Mouse (Mus musculus) layer of hippocampus, adult 2 months (tissue): ENCODE results near the gene Spaar. TPM values are rescaled to one million over a fixed set of nuclear protein-coding genes. Genes with fewer than 3 reads are reported as not detected.
"Not testable (repeated sequence)": the region's sequence is repeated elsewhere in the genome, so short reads cannot be mapped to it uniquely, and the experiment has no call there.

Experiments used
- DNase-seq, 2 experiments: peaks; one replicate each; pipeline ENCODE4 v3.0.0; 2022; ENCODE audit warnings: low spot score in 2 of 2
- H3K27ac ChIP-seq: fragments of 200-600 bp; 2 replicates; pipeline ENCODE4 v1.8.1; 2022
- H3K4me3 ChIP-seq: fragments of 200-600 bp; 2 replicates; pipeline ENCODE4 v1.8.1; 2022; ENCODE audit warnings: mild to moderate bottlenecking
- CTCF ChIP-seq: fragments of 200-600 bp; conservative IDR thresholded peaks from 2 replicates; pipeline ENCODE4 v1.8.1; 2022; ENCODE audit warnings: antibody characterized with exemption, mild to moderate bottlenecking, moderate library complexity
- total RNA-seq, 2 experiments: library from RNA; stranded (reverse); gene quantifications; 2 replicates each; pipeline ENCODE4 v1.2.3; 2021

Gene Spaar
- total RNA-seq, 2 experiments from 2014 or later: 0.97 to 0.98 TPM

DNA sequence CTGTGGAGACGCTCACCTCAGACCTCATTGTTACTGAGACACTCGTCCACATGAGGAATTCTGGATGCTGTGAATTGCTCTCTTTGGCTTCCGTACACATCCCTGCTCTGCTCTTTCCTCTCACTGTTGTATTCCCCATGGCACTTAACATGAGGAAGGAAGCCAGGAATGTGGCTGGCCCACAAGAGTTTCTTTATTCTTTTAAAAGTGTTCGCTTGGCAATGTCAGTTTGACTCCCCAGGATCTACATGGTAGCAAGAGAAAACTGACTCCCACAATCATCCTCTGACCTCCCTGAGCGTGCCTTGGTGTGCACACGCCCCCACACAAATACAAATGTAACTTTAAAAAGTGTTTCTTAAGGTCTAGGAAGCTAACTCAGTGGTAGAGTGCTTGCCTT lies 41.8 kb downstream of the Spaar start:
- Histone ChIP-seq H3K27ac (no peak overlapping the region), H3K4me3 (no peak overlapping the region)
- no peak for TF ChIP-seq CTCF
- no peak for DNase-seq

DNA sequence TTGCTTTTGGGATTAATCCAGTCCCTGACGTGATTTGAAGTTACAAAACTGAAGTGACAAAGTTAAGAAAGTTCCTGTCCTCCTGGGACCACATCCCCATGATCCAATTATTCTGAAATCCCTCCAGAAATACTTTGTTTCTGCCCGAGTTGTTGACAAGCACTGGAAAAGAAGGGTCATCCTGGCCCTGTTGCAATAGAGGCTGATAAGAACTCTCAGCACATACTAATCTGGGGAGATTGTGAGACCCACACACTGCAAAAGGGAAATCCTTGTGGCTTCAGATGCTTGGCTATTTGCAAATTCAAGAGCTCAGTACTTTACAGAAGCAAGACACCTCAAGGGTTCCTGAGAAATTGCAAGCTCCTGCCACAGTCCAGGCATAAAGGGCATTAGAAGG lies 42.5 kb downstream of the Spaar start:
- Histone ChIP-seq H3K4me3 (no peak overlapping the region), H3K27ac (no peak overlapping the region)
- no peak for TF ChIP-seq CTCF
- no peak for DNase-seq

DNA sequence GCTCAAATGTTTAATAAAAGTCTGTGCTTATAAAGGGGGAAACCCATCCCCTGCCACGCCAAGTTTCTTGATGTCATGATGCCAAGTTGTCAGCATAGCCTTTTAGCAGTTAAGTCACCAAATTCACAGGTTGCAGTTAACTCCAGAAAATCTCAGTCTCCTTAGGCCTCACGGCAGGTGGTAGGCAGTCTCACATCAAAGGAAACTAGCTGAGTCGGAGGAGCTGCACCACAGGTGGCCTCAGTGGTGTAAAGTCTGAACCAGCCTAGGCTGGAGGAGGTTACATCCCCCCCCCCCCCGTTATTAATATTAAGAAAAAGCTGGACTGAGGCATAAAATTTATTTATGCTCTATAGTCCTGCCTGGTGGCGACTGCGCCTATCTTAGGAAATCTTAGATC lies 65.5 kb downstream of the Spaar start:
- Histone ChIP-seq H3K4me3 (no peak overlapping the region), H3K27ac (no peak overlapping the region)
- no peak for DNase-seq
- TF ChIP-seq CTCF: no peak

DNA sequence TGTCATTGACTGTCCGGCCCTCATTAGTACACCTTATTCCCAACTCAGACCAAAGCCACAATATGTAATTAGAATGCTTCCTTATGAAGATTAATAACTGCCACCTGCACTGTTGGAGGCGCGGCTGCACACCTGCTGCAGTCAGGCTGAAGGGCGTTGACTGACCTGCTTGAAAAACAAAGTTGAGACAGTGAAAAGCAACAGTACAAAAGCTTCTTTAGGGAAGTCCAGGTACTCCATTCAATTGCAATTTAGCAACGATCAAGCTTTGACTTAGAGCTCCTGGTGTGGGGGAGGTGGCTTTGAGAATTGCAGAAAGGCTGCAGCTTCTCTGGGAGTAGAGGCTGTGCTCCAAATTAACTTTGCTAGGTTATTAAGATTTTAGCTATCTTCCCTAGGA lies 66.0 kb downstream of the Spaar start:
- not testable (repeated sequence) for H3K27ac ChIP-seq, H3K4me3 ChIP-seq

DNA sequence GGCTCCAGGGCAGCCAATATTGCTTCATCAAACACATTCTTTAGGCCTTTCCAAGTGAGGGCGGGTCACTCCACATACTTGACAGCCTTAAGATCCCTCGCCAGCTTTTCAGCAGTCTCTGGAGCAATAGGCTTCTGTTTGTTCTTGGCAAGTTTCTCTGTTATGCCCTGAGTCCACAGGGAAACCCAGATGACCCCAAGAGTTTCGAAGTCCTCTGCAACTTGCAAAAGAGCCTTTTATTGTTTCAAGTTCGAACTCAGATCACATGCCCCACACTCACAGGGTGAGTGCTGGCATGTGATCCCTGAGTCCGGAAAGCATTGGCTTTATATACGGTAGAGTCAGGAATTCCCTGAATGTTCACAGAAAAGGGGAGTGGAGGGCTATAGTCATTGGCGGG lies 69.1 kb downstream of the Spaar start:
- no peak for TF ChIP-seq CTCF
- no peak overlapping the region for H3K4me3 ChIP-seq
- no peak overlapping the region for H3K27ac ChIP-seq
- DNase-seq: no peak

More for the DNA sequence above, 66.0 kb downstream of the Spaar start:
- not testable (repeated sequence) for DNase-seq

Other genes starting within 250 kb of the Spaar start
- not detected for gene Sit1, start 246.3 kb upstream of the Spaar start, total RNA-seq
- 10 to 100 TPM; 27.6 to 29.0 TPM for gene Ccdc107, start 237.1 kb upstream of the Spaar start, total RNA-seq
- 1 to 10 TPM in 1 of 2 experiments, under 1 TPM in 1; 0.64 to 1.0 TPM for gene Arhgef39, start 230.3 kb upstream of the Spaar start, total RNA-seq
- not detected for gene Car9, start 223.1 kb upstream of the Spaar start, total RNA-seq
- gene Tpm2, start 206.3 kb upstream of the Spaar start, total RNA-seq: 1 to 10 TPM; 5.4 to 6.1 TPM
- 10 to 100 TPM; 70.3 to 75.1 TPM for gene Creb3, start 167.7 kb upstream of the Spaar start, total RNA-seq
- gene Tln1, start 167.3 kb upstream of the Spaar start, total RNA-seq: 10 to 100 TPM; 36.4 to 42.9 TPM
- gene Rgp1, start 151.3 kb upstream of the Spaar start, total RNA-seq: 10 to 100 TPM; 45.3 to 49.9 TPM
- gene Gba2, start 151.2 kb upstream of the Spaar start, total RNA-seq: 10 to 100 TPM; 61.0 to 64.4 TPM
- gene Msmp, start 145.5 kb upstream of the Spaar start, total RNA-seq: not detected
- gene Npr2, start 98.1 kb upstream of the Spaar start, total RNA-seq: 10 to 100 TPM; 57.4 to 59.3 TPM
- gene Spag8, start 76.4 kb upstream of the Spaar start, total RNA-seq: 1 to 10 TPM; 2.0 to 2.5 TPM
- gene Hint2, start 73.6 kb upstream of the Spaar start, total RNA-seq: 10 to 100 TPM; 31.4 to 32.9 TPM
- 10 to 100 TPM; 74.8 to 75.5 TPM for gene Tmem8b, start 61.1 kb upstream of the Spaar start, total RNA-seq
- gene Fam221b, start 60.9 kb upstream of the Spaar start, total RNA-seq: 1 to 10 TPM; 1.4 to 1.5 TPM
- gene Olfr70, start 29.2 kb upstream of the Spaar start, total RNA-seq: not detected
- not detected for gene Olfr71, start 19.8 kb upstream of the Spaar start, total RNA-seq
- 1 to 10 TPM in 1 of 2 experiments, under 1 TPM in 1; 0.39 to 1.2 TPM for gene Hrct1, start 2.8 kb upstream of the Spaar start, total RNA-seq
- not detected for gene Olfr159, start 41.0 kb downstream of the Spaar start, total RNA-seq
- gene Olfr156, start 93.9 kb downstream of the Spaar start, total RNA-seq: not detected
- gene Olfr157, start 110.2 kb downstream of the Spaar start, total RNA-seq: not detected
- not detected for gene Olfr155, start 121.5 kb downstream of the Spaar start, total RNA-seq
- gene Reck, start 145.5 kb downstream of the Spaar start, total RNA-seq: 1 to 10 TPM; 7.7 TPM
- gene Glipr2, start 227.4 kb downstream of the Spaar start, total RNA-seq: 1 to 10 TPM; 2.5 to 2.7 TPM